Mouse (Mus musculus): ENCODE measurements around the gene Uba2.
"Not testable (repeated sequence)": the region's sequence is repeated elsewhere in the genome, so short reads cannot be mapped to it uniquely, and the experiment has no call there.

Gene Uba2

GRCm38 (mm10) chr7:34169454-34169853 lies at the start of gene Uba2:
Uba2 (minus strand) TSS chr7:34169599.
- DNase-seq: no peak

GRCm38 (mm10) chr7:34218496-34218895 lies 49.1 kb upstream of the Uba2 start:
- no peak for DNase-seq

DNA sequence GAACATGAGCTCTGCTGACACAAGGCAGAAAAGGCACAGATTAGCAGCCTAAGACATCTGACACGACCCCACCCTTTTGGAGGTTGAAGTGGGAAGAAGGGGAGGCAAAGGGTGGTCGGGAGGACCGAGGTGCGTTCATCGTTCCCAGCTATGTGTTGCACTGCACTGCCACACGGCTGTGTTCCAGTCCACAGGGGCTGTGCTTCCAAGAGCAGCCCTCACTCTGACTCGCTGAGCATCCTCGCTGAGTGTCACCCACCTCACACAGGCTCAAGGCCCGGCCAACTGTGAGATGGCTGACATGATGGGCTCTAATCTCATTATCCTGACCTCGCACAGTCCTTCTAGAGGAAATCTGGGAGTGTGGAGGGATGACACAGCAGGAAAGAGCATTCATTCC lies 47.1 kb upstream of the Uba2 start:
- DNase-seq: no peak

DNA sequence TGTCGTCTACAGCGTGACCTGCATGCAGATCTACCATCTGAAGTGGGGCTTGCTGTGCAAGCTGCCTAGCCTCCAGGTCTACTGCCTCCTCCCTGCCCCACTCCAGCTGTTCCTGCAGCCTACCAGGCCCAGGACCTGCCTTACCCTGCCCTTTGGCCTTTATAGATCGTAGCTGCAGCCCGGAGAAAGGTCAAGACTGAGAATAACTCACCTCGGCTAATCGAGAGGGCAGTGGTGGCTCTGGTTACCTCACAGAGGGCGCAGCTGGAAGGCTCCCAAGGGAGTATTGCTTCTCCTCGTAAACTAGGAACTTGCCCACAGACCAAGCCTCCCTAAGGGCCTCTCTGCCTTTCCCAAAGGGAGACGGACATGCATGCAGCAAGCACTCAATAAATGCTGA lies 46.1 kb upstream of the Uba2 start:
- no peak for DNase-seq

GRCm38 (mm10) chr7:34214644-34215043 lies 45.2 kb upstream of the Uba2 start:
- DNase-seq: no peak

DNA sequence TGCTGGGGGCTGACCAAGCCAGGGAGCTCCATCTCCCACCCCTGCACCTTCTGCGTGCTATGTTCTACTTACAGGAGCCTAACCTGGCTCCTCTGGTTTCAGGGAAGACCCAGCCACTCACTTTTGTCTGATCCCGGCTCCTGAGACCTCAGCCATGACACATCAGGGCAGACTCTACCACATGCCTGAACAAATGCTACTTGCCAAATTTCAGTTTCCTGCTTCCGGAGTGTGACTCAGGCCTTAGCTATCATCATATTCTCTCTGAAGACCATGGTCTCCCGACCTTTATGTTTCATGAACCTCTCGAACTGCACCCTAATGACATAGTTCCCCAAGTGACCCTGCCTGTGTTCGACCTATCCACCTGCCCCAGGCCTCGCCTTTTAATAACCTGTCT lies 43.9 kb upstream of the Uba2 start:
- no peak for DNase-seq

DNA sequence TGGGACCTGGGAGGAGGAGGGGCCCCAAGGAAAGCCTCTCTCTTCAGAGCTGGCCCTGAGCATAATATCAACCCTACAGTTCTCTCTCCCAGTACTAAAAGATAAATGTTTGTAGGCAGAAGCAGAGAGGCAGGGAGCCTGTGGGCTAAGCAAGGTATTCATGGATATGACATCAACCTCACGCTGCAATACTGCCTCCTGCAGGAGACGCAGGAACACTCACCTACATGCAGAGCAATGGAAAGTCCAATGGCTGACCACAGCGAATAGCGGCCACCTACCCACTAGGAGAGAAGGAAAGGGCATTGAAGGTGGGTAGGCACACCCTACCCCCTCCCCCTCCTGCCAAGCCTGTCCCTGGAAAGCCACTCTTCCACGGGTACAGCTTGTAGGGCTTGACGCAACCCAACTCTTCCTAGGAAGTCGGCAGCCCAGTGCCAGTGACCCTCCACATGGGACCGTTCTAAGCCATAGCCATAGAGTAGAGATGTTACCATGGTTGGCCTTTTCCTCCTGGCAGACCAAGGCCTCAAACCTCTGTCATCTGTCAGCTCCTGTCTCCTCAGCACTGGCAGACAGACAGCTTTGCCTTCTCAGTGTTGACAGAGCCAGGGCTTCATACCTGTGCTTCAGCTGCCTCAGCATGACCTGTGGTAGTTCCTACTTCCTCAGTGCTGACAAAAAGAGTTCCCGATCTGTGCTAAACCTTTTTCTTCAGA lies 38.8 kb upstream of the Uba2 start:
- no peak for DNase-seq

- DNase-seq: no peak
These were observed 36.9 kb upstream of the Uba2 start for GRCm38 (mm10) chr7:34206331-34206730.

DNA sequence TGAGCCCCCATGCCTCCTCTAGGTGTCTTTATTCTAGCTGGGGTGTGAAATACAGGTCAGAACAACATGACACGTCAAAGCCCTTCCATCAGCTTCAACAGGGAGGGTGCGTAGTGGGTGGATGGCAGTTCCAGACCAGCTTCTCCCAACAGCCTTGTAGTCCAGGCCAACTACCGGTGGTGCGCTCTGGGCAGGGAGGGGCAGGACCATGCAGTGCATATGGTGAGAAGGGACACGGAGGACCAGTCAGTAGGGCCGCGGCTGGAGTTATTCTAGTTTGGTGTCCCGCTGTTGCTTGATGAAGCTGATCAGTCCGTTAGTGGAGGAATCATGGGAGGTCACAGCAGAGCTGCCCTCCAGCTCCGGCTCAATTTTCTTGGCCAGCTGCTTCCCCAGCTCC lies 32.7 kb upstream of the Uba2 start:
- DNase-seq: not testable (repeated sequence)

DNA sequence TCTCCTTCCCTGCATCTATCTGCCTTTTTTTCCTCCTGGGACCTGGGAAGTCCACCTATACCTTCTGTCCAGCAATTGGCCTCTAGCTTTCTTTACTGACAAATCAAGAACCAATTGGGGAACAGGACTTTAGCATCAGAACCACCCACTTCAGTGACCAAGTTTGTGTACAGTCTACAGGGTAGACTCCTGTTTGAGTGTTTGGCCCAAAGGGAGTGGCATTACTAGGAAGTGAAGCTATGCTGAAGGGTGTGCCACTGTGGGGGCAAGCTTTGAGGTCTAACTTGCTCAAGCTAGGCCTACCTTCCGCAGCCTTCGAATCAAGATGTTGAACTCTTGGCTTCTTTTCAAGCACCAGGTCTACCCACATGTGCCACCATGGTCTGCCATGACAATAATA lies 31.4 kb upstream of the Uba2 start:
- DNase-seq: no peak

- peak; percentile 66 for DNase-seq
These were observed 28.9 kb upstream of the Uba2 start for GRCm38 (mm10) chr7:34198346-34198745.

DNA sequence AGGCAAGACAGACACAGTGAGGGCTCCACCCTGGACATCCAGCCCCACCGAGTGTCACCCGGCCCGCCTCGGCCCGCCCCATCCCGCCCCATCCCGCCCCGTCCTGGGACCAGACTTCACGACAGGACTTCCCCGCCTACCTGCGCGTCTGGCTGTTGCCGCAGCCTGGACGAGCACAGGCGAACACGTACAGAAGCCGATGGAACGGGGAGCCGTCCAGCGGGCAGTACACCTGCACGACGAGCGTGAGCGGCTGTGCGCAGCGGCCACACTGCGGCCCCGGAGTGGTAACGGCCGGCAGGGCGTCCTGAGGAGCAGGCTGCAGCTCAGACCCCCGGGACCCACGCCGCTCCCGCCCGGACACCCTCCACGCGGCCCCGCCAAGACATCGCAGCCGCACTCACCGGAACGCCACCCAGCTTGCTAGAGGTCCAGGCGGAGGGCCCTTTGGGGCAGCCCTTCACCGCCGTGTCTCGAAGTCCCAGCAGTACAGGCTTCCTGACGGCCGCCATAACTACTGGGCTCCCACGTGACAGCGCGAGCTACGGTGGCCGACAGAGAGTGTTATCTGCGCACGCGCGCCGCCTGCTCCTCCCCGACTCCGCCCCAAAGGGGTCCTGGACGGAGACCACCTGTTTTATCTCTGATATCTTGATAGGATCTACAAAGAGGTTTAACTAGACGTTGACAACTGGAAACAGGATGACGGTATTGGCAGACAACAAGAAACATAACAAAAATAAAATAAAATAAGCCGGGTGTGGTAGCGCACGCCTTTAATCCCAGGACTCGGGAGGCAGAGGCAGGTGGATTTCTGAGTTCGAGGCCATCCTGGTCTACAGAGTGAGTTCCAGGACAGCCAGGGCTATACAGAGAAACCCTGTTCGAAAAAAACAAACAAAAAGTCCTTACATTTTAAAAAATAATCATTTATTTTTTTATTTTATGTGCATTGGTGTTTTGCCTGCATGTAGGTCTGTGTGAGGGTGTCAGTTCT lies 27.0 kb upstream of the Uba2 start, which contains the start of gene Pdcd2l:
Gene Pdcd2l (minus strand): TSS at position 530 of the 997 bp plus-strand sequence.
- DNase-seq: peak; percentile 96

DNA sequence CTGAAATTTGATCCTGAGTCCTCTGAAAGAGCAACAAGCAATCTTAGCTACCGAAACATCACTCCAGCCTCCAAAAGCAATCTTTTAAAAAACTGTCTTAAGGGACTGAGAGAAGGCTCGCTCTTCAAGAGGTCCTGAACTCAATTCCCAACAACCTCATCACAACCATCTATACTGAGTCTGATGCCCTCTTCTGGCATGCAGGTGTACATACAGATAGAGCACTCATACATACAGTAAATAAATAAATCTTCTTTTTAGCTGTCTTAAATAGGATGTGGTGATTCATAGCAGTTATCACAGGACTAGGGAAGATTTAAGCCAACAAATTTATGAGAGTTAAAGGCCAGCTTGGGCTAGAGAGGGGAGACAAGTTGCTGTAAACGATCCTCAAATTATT lies 26.2 kb upstream of the Uba2 start:
- no peak for DNase-seq

DNA sequence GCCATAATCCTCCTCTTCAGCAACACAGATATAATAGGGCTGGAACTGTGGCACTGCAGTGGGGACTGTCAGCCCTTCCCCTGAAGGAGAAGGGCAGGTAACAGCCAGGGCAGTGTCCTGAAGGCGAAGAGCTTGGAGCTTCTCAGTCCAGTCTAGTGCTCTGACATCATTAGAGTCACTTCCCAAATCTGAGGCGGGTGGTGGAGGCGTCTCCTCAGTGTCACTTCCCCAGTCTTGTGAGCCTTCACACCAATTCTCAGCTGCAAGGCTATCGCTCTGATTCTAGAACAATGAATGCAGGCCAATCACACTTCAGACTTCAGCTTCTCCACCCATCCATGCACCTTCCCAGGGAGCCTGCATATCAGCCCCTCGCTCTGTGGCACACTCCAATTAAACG lies 23.4 kb upstream of the Uba2 start:
- DNase-seq: no peak

DNA sequence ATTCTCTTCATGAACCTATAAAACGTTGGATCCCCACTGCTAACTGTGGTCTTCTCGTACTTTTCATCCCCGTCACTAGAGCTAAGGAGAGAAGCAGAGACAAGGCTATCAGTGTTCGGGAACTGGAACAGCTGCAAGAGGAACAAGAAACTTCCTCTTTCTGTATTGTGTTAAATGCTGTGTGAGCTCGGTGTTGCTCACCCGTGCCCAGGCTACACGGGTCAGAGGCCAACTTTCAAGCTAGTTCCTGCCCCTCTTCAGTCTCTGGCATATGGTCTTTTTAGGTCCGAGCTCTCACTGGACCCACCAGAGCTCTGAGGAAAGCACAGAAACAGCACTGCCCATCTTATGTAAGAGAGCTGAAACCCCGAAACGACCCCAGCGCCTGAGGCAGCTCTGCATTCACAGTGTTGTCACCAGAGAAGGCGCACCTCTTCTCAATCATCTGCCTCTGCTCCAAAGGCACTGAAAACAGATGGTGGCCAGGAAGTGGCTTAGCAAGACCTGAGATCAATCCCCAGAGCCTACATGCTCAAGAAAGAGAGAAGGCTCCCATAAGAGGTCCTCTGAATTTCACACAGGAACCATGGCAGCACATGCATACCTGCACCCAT lies 20.1 kb upstream of the Uba2 start:
- no peak for DNase-seq

DNA sequence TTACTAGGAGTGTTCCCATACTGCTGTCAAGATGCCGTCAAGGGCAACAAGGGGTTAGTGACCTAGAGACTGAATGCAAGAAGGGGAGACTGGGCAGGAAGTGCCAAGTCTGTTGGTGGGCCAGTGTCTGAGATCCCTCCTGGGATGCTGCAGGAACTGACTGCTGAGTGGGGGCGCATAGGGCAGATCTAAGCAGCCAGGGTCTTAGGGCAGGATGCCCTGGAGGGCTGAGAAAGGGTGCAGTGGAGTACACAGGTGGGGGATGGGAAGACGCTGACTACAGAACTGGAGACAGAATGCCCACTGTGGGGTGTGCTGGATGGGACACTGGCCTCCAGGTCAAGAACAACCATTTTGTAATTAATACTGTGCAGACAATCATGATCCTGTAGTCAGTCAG lies 14.4 kb upstream of the Uba2 start:
- DNase-seq: no peak

DNA sequence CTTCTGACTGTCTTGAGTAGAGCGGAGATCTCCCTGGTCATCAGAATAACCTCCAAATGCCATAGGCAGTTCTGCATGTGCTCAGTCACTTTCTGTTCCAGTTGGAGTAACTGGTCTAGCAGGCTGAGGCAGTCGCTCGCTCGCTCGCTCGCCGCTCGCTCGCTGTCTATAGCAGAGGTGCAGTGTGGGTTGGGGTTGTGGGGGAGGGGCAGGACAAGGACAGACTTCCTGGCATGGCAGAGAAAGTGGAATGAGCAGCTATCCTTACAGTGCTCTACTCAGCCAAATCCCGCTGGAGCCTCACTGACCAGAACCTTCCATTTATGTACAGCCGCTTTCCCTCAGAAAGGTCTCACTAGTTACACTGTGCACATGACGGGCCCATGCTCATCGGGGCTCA lies 14.0 kb upstream of the Uba2 start:
- no peak for DNase-seq

DNA sequence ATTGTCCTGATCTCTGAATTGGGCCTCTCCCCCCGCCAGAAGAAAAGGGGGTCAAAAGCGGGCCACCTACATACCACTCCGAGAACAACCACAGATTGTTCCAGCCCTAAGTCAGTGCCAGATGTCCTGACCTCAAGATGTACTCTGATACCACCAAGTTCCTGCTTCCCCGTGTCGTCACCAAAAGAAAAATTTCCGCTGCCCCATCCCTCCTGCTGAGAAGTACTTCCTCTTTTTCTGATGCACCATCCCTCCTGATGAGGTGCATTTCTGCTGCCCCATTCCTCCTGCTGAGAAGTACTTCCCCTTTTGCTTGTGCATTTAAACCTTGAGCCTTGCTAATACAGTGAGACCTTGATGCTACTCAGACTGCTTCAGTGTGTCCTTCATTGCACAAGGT lies 6.8 kb upstream of the Uba2 start:
- DNase-seq: not testable (repeated sequence)

DNA sequence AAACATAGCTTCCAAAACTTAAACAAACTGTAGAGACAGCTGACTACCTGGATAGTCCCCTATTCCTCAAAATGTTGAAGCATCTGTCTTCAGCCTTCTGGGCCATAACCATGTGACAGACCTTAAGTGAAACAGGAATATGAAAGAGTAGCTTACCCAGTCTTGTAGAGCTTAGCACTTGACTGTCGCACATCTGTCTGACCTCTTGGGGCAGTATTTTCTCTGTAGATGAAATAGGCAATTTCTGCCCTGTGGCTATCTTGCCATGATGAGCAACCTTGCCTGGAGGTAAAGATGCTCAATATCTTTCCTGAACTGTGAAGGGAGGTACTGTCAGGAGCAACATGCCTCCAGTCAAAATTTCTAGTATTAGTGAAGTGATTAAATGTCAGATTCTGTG lies 2.9 kb upstream of the Uba2 start:
- no peak for DNase-seq

GRCm38 (mm10) chr7:34168470-34169251 lies 738 bp downstream of the Uba2 start:
- DNase-seq: peak; percentile 94

- peak; percentile 9 for DNase-seq
These were observed 1.5 kb downstream of the Uba2 start for GRCm38 (mm10) chr7:34167766-34168469.

- DNase-seq: peak; percentile 44
These were observed 2.5 kb downstream of the Uba2 start for GRCm38 (mm10) chr7:34166850-34167249.
